Mouse (Mus musculus) liver, postnatal 0 days (tissue): ENCODE data around the gene Tcl1b5.
"Not testable (repeated sequence)": the region's sequence is repeated elsewhere in the genome, so short reads cannot be mapped to it uniquely, and the experiment has no call there.

Source experiments
- CTCF ChIP-seq: sonication (generic); IDR thresholded peaks from 2 replicates; pipeline ENCODE4 v1.5.1; 2016; ENCODE audit warnings: antibody characterized with exemption, low read depth
- EP300 ChIP-seq: IDR thresholded peaks from 2 replicates; pipeline ENCODE4 v1.6.1; 2016; ENCODE audit warnings: antibody characterized with exemption, low read depth, mild to moderate bottlenecking

DNA sequence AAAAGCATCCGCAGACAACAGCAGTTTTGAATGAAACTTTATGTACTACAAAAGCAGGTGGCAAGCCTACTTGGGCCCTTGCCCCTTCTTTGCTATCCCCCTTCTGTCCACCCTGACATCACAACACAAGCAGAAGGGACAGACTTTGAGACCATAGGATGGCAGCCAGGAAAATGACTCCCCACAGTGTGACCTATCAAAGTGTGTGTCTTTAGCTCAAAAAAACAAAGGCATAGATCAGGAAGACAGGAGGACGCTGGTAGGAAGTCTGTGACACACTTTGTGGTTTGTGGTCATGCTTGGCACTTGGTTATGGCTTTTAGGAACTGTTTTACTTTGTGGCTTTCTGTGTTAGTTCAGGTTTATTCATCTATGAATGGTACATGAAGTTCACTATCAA is 42.0 kb upstream of the Tcl1b5 start:
- TF ChIP-seq EP300, CTCF: not testable (repeated sequence)
